In the genomic region with DNA sequence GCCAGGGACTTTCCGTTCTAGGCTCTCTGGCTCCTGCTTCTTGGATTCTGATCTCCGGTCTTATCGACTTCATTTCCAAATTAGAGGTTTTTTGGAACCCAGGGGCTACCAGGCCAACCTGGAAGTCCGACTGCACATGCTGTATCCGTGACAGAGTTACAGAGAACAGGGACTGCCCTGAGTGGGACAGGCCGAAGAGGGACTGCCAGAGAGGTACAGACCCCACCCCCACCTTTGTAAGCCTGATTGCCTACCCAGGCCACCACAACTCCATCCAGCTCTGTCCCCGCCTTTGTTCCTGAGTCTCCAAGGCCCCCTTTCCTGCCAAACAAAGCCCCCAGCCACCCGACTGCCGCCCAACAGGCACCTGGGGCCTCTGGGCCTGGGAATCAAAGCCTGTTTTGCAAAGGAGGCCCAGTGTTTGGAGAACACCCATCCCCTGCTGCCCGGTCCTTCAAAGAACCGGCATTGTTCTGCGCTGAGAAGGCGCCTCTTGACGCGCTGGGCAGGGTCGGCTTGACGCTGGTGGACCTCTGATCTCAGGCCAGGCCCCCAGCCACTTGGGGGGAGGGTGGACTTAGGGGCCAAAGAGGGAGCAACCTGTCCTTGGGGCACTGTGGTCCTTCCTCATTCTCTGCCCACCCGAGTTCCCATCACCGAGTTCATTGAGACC, we compare ENCODE assay signal across 13 mouse cellular contexts.
A peak's percentile ranks its signal among the peaks of the same experiment; 100 is the strongest.
DNase-seq lines count a peak whose midpoint lies in the region; ATAC-seq and TF ChIP-seq lines count a peak whose summit lies in the region.
"Had no signal": no experiment of that assay in that cellular context is flagged by ENCODE, and none has a peak within 500 bp of the region (broad histone marks: within the 10 kb centered on the region; RNA-seq: fewer than 3 reads in every experiment).

No protein-coding gene starts in this region.

- no peaks in the 10 kb centered on the region for H3K9me3 ChIP-seq in hindbrain, embryonic 12.5 days (replicated peaks)
- no peaks in the 10 kb centered on the region for H3K9me3 ChIP-seq in midbrain, embryonic 16.5 days (replicated peaks; ENCODE audit: control insufficient read depth, low read length, poor library complexity, severe bottlenecking)
- H3K9me3 ChIP-seq: embryonic facial prominence, embryonic 12.5 days; kidney, embryonic 15.5 days; limb, embryonic 12.5 days had no signal

- H3K27me3 ChIP-seq in hindbrain, embryonic 12.5 days: no peaks in the 10 kb centered on the region
- no peaks in the 10 kb centered on the region for H3K27me3 ChIP-seq in midbrain, embryonic 16.5 days (ENCODE audit: control insufficient read depth, insufficient read depth, low read depth, low read length)
- H3K27me3 ChIP-seq: embryonic facial prominence, embryonic 12.5 days; kidney, embryonic 15.5 days; limb, embryonic 12.5 days had no signal

- H3K9ac ChIP-seq in hindbrain, embryonic 12.5 days: no peak overlapping the region
- H3K9ac ChIP-seq in midbrain, embryonic 16.5 days (ENCODE audit: low read depth, low read length): no peak overlapping the region
- H3K9ac ChIP-seq: embryonic facial prominence, embryonic 12.5 days; kidney, embryonic 15.5 days; limb, embryonic 12.5 days had no signal

- peaks cover 7% of the 10 kb centered on the region for H3K4me1 ChIP-seq in hindbrain, embryonic 12.5 days
- no peaks in the 10 kb centered on the region for H3K4me1 ChIP-seq in midbrain, embryonic 16.5 days (ENCODE audit: control insufficient read depth, insufficient read depth, low read length)
- H3K4me1 ChIP-seq: embryonic facial prominence, embryonic 12.5 days; kidney, embryonic 15.5 days had no signal

- no peak; the same call in 1 of the 2 replicates for ATAC-seq in hindbrain, embryonic 12.5 days (ENCODE audit: low FRiP score)
- no peak for ATAC-seq in midbrain, embryonic 16.5 days

- intact Hi-C loops in left cerebral cortex, adult 2 months (cut with DNase I): no loop called here

- DNase-seq in left cerebral cortex, adult 2 months (ENCODE audit: extremely low spot score in 1 of 2, low spot score in 2 of 2): no peak
- DNase-seq in left cerebral cortex, adult 9 months (ENCODE audit: low spot score in 2 of 2): no peak
- peak; percentile 6 for DNase-seq in brain, adult 2 months (ENCODE audit: low read depth, low spot score)
- DNase-seq in spleen, adult 18-20 months: no peak
- DNase-seq in spleen, postnatal 14 days (ENCODE audit: low spot score in 2 of 2): no peak
- DNase-seq: adrenal gland, postnatal 10 days; heart, postnatal 4 days; layer of hippocampus, adult 9-11 months had no signal

- H3K4me3 ChIP-seq in left cerebral cortex, adult 2 months: no peak overlapping the region
- no peak overlapping the region for H3K4me3 ChIP-seq in hindbrain, embryonic 12.5 days
- no peak overlapping the region for H3K4me3 ChIP-seq in midbrain, embryonic 16.5 days (ENCODE audit: low read depth, low read length)
- H3K4me3 ChIP-seq: embryonic facial prominence, embryonic 12.5 days; kidney, embryonic 15.5 days; limb, embryonic 12.5 days had no signal

- peak overlapping the region; percentile 78 for H3K27ac ChIP-seq in left cerebral cortex, adult 2 months
- H3K27ac ChIP-seq in hindbrain, embryonic 12.5 days: 0 out of 2 replicates have a peak overlapping the region, but pooled peaks have one; percentile 9
- peak overlapping the region; percentile 54; the same call in 1 of the 2 replicates for H3K27ac ChIP-seq in midbrain, embryonic 16.5 days (ENCODE audit: low read length)
- H3K27ac ChIP-seq: embryonic facial prominence, embryonic 12.5 days; kidney, embryonic 15.5 days; limb, embryonic 12.5 days had no signal

- H3K4me2 ChIP-seq in hindbrain, embryonic 12.5 days (replicated peaks): no peak overlapping the region
- no peak overlapping the region for H3K4me2 ChIP-seq in midbrain, embryonic 16.5 days (ENCODE audit: low read length)
- H3K4me2 ChIP-seq: embryonic facial prominence, embryonic 12.5 days; kidney, embryonic 15.5 days; limb, embryonic 12.5 days had no signal

- no peak for TF ChIP-seq CTCF in left cerebral cortex, adult 2 months (IDR thresholded peaks at IDR 0.05)

- 32% methylated on average over 19 of the region's 19 CpGs for WGBS in hindbrain, embryonic 12.5 days
- WGBS in midbrain, embryonic 16.5 days: 29% methylated on average over 19 of the region's 19 CpGs

- H3K36me3 ChIP-seq in hindbrain, embryonic 12.5 days: no peaks in the 10 kb centered on the region
- H3K36me3 ChIP-seq in midbrain, embryonic 16.5 days (ENCODE audit: control insufficient read depth, insufficient read depth, low read length): no peaks in the 10 kb centered on the region
- H3K36me3 ChIP-seq: embryonic facial prominence, embryonic 12.5 days; kidney, embryonic 15.5 days; limb, embryonic 12.5 days had no signal

Comparison
In these comparisons a context has a peak if more than half of its experiments do, and no peak if none do; other contexts are left out.
1. H3K27ac ChIP-seq: peak in every context shown above with its lines; median percentile 78 in left cerebral cortex, adult 2 months; 54 in midbrain, embryonic 16.5 days; 9 in hindbrain, embryonic 12.5 days.